Mouse (Mus musculus) heart, postnatal 14 days (tissue): ENCODE results near the gene Kcna2. TPM values are rescaled to one million over a fixed set of nuclear protein-coding genes. Genes with fewer than 3 reads are reported as not detected.

ENCODE experiments used
- DNase-seq, 2 experiments: peaks; one replicate each; pipeline ENCODE4 v3.0.0; 2021 to 2022
- intact Hi-C: fragments of 180-260 bp; cut with DNase I; formaldehyde crosslinking; loops from one replicate; pipeline ENCODE4 v1.15.1; 2025
- total RNA-seq, 2 experiments: library from RNA; stranded (reverse); gene quantifications; 2 replicates each; pipeline ENCODE4 v1.2.3; 2021

Kcna2 gene
- total RNA-seq, 2 experiments from 2014 or later, result 0.85 to 1.2 TPM

GRCm38 (mm10) chr3:107101456-107101786 is 475 bp downstream of the Kcna2 start:
- intact Hi-C loops, result no loop called here
- peak in 1 of 2 experiments; percentile 22 for DNase-seq

- peak; percentile 31 to 37 for DNase-seq
- intact Hi-C loops, result no loop called here
Measured at GRCm38 (mm10) chr3:107101787-107102651, 1.1 kb downstream of the Kcna2 start.

- intact Hi-C loops, result no loop called here
- DNase-seq, result no peak
Measured at GRCm38 (mm10) chr3:107103041-107103440, 2.1 kb downstream of the Kcna2 start.

GRCm38 (mm10) chr3:107103462-107103861 is 2.5 kb downstream of the Kcna2 start:
- DNase-seq, result no peak
- intact Hi-C loops, result no loop called here

- no peak for DNase-seq
- intact Hi-C loops, result no loop called here
Measured at GRCm38 (mm10) chr3:107105986-107106385, 5.0 kb downstream of the Kcna2 start.

- intact Hi-C loops, result no loop called here
- no peak for DNase-seq
Measured at GRCm38 (mm10) chr3:107112498-107112897, 11.6 kb downstream of the Kcna2 start.

- DNase-seq, result no peak
- intact Hi-C loops, result no loop called here
Measured at GRCm38 (mm10) chr3:107112932-107113659, 12.2 kb downstream of the Kcna2 start.

GRCm38 (mm10) chr3:107113771-107114737 is 13.1 kb downstream of the Kcna2 start:
- DNase-seq, result peak in 1 of 2 experiments; percentile 30
- intact Hi-C loops, result no loop called here

- intact Hi-C loops, result no loop called here
- no peak for DNase-seq
Measured at GRCm38 (mm10) chr3:107114941-107115340, 14.0 kb downstream of the Kcna2 start.

GRCm38 (mm10) chr3:107115746-107116145 is 14.8 kb downstream of the Kcna2 start:
- intact Hi-C loops, result no loop called here
- no peak for DNase-seq

GRCm38 (mm10) chr3:107119864-107120564 is 19.1 kb downstream of the Kcna2 start:
- no peak for DNase-seq
- intact Hi-C loops, result no loop called here

- DNase-seq, result no peak
- intact Hi-C loops, result no loop called here
Measured at GRCm38 (mm10) chr3:107122306-107122705, 21.4 kb downstream of the Kcna2 start.

- intact Hi-C loops, result no loop called here
- no peak for DNase-seq
Measured at GRCm38 (mm10) chr3:107127667-107128066, 26.7 kb downstream of the Kcna2 start.

GRCm38 (mm10) chr3:107128421-107128820 is 27.5 kb downstream of the Kcna2 start:
- no peak for DNase-seq
- intact Hi-C loops, result no loop called here

GRCm38 (mm10) chr3:107129251-107129650 is 28.3 kb downstream of the Kcna2 start:
- intact Hi-C loops, result no loop called here

GRCm38 (mm10) chr3:107130661-107131326 is 29.8 kb downstream of the Kcna2 start:
- intact Hi-C loops, result no loop called here
- DNase-seq, result peak; percentile 67 to 78

More at GRCm38 (mm10) chr3:107129251-107129650, 28.3 kb downstream of the Kcna2 start:
- no peak for DNase-seq

GRCm38 (mm10) chr3:107131846-107132245 is 30.9 kb downstream of the Kcna2 start:
- intact Hi-C loops, result no loop called here
- DNase-seq, result no peak

GRCm38 (mm10) chr3:107132651-107133050 is 31.7 kb downstream of the Kcna2 start:
- intact Hi-C loops, result no loop called here

GRCm38 (mm10) chr3:107134457-107134856 is 33.5 kb downstream of the Kcna2 start:
- intact Hi-C loops, result no loop called here
- DNase-seq, result no peak

More at GRCm38 (mm10) chr3:107132651-107133050, 31.7 kb downstream of the Kcna2 start:
- DNase-seq, result no peak
